Mouse (Mus musculus) heart, embryonic 10.5 days (tissue): ENCODE data around the gene Pax7. TPM values are rescaled to one million over a fixed set of nuclear protein-coding genes. Genes with fewer than 3 reads are reported as not detected.

ENCODE experiments used
- DNase-seq: peaks from one replicate; pipeline ENCODE4 v3.0.0-alpha.2; 2017; ENCODE audit warnings: low spot score
- H3K27ac ChIP-seq: fragments of 300-500 bp; sonication (generic); 2 replicates; pipeline ENCODE4 v1.5.1; 2016; ENCODE audit warnings: mild to moderate bottlenecking
- H3K27me3 ChIP-seq: fragments of 300-500 bp; sonication (generic); 2 replicates; pipeline ENCODE4 v1.6.1; 2016; ENCODE audit warnings: mild to moderate bottlenecking; ENCODE audit not compliant: poor library complexity, insufficient read depth, severe bottlenecking
- H3K36me3 ChIP-seq: fragments of 300-500 bp; sonication (generic); 2 replicates; pipeline ENCODE4 v1.6.1; 2016; ENCODE audit warnings: mild to moderate bottlenecking, moderate library complexity
- H3K4me1 ChIP-seq: fragments of 300-500 bp; sonication (generic); 2 replicates; pipeline ENCODE4 v1.6.1; 2016; ENCODE audit warnings: mild to moderate bottlenecking
- H3K4me3 ChIP-seq: fragments of 300-500 bp; sonication (generic); 2 replicates; pipeline ENCODE4 v1.5.1; 2016; ENCODE audit warnings: mild to moderate bottlenecking, moderate library complexity
- H3K9me3 ChIP-seq: fragments of 300-500 bp; sonication (generic); 2 replicates; pipeline ENCODE4 v1.6.1; 2016; ENCODE audit warnings: mild to moderate bottlenecking, moderate library complexity
- WGBS: fragments of 180-500 bp; shearing (Covaris S2); methylation state at CpG from one replicate; pipeline ENCODE4 v1.1.7; 2016; 5-methylcytosine and 5-hydroxymethylcytosine counted together
- polyA plus RNA-seq: library from polyadenylated mRNA; unstranded; fragments of >200 nt; fragmentation: Nextera tagmentation; extraction: Ambion mirVana; gene quantifications from 2 replicates; pipeline ENCODE4 v1.2.1, GENCODE M21; 2016

Gene Pax7
- polyA plus RNA-seq, 1 experiment from 2014 or later: 0.03 TPM

DNA sequence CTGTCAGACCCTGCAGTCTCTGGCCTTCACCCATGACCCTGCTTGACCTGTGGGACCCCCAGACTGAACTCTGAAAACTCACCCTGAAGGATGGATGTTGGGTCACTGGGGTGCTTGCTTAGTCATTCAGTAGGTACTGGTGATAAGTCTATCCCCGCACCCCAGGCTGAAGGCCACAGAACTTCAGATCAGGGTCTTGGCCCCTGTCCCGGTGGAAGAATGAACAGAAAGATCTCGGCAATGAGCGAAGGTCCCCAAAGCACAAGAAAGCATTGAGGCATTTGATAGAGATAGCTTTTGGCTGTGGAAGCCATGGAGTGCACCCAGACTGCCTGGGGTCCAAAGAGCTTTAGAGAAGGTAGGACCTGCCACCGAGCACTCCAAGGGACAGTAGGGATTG is 82.4 kb downstream of the Pax7 start:
- 82% methylated on average over 5 of the region's 5 CpGs for WGBS
- no peaks in the 10 kb centered on the region for H3K9me3 ChIP-seq
- H3K4me1 ChIP-seq: peaks cover 18% of the 10 kb centered on the region; the same call in 1 of the 2 replicates
- no peak overlapping the region for H3K27ac ChIP-seq
- H3K27me3 ChIP-seq: peaks cover 73% of the 10 kb centered on the region
- H3K4me3 ChIP-seq: no peak overlapping the region
- no peak for DNase-seq
- H3K36me3 ChIP-seq: no peaks in the 10 kb centered on the region

DNA sequence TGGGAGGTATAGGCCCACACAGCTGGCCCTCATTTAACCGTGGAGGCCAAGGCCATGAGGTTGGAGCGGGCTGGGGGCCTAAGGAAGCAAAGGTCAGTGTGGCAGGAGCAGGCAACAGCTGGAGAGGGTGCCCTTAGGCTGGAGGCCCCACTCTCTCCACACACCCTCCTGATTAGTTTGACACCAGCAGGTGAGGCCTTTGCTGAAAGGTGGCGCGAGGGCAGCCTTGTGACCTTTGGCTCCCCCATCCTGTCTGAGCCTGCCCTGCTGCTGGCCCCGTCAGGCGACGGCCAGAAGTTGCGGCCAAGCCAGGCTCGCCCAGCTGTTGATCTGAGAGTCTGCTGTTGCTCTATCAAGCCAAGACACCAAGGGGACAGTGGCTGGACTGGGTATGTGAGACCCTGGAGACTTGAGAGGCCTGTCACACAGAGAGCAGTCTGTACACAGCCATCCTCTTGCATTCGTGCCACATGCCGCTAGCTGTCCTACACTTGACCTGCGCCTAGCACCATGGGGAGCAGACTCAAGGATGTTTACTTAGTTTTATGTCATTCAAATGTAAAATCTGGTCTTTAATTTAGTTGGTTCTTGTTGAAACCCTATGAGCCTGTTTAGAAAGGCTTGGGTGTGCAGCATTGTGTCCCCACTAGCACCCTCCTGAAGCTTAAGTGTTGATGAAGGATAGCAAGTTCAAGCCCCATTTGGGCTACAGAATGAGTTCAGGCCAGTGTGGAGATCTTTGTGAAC is 86.0 kb downstream of the Pax7 start:
- Histone ChIP-seq H3K9me3 (no peaks in the 10 kb centered on the region), H3K27me3 (peaks cover 65% of the 10 kb centered on the region), H3K27ac (no peak overlapping the region), H3K4me3 (no peak overlapping the region), H3K36me3 (no peaks in the 10 kb centered on the region), H3K4me1 (peaks cover 17% of the 10 kb centered on the region; the same call in 1 of the 2 replicates)
- DNase-seq: no peak
- 44% methylated on average over 12 of the region's 12 CpGs for WGBS

DNA sequence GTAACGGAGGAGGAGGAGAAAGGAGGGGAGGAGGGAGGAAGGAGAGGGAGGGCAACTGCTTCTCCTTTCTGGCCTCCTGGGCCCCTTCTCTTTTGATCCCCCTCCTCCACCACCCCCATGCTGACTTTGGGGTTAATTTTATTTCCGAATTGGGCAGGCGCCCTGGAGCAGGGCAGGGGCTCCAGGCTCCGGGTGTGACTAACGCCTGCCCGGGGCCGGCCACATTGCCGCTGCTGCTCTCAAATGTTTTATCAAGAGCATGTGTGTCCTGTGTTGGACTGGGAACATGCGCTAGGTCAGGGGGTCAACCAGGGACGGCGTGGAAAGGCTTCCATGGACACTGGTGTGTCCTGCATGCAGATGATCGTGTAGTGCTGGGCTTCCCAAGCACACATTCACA is 87.2 kb downstream of the Pax7 start:
- H3K36me3 ChIP-seq: no peaks in the 10 kb centered on the region
- no peak for DNase-seq
- WGBS: 51% methylated on average over 12 of the region's 12 CpGs

DNA sequence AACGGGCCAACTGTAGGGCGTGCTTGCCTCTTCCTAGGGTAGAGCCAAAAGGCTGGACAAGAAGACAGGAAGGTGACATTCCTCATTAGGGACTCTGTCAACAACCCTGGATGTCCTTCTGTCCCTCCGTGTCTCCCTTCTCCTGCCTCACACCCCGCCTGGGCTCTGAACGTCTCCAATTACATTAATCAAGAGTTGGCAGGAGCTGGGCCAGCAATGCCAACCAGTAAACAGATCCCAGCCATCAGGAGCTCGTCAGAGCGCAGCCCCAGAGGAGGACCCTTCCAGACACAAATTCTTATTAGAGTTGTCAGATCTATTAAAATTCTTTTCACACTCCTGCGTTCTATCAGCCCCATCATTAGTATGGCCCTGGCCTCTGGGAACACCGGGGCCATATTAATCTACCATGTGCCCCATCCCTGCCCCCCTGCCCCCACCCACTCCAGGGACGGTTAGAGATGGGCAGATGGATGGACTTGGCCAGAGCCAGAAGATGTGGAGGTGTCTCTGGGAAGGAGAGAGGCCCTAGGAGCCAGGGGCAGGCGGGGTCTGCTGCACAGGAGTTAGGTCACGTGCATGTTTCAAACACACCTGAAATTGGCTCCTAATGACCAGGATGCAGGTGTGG is 88.4 kb downstream of the Pax7 start:
- WGBS: 66% methylated on average over 12 of the region's 12 CpGs
- H3K4me1 ChIP-seq: peaks cover 17% of the 10 kb centered on the region; the same call in 1 of the 2 replicates
- H3K36me3 ChIP-seq: no peaks in the 10 kb centered on the region
- H3K27ac ChIP-seq: no peak overlapping the region
- no peak overlapping the region for H3K4me3 ChIP-seq
- peaks cover 59% of the 10 kb centered on the region for H3K27me3 ChIP-seq
- H3K9me3 ChIP-seq: no peaks in the 10 kb centered on the region
- no peak for DNase-seq

More for the DNA sequence above, 87.2 kb downstream of the Pax7 start:
- Histone ChIP-seq H3K4me1 (peaks cover 17% of the 10 kb centered on the region; the same call in 1 of the 2 replicates), H3K9me3 (no peaks in the 10 kb centered on the region), H3K27me3 (peaks cover 53% of the 10 kb centered on the region), H3K4me3 (no peak overlapping the region), H3K27ac (no peak overlapping the region)

DNA sequence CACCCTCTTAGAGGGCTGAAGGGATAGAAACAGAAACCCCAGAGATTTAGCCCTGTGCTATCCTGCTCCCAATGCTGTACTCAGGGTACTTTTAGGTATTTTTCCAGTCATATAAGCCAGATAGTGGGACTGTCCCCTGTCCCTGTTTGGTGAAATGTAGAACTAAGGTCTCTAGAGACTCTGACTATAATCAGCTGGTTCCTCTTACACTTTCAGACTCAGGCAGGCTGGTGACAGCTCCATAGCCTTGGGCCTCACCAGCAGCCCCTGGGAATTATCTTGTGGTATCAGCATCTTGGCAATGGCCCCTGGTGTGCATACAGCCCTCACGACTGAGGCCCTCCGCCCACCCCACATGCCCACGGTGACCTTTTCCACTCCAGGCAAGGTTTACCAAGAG is 89.7 kb downstream of the Pax7 start:
- DNase-seq: no peak
- Histone ChIP-seq H3K9me3 (no peaks in the 10 kb centered on the region), H3K27me3 (peaks cover 62% of the 10 kb centered on the region), H3K4me1 (peaks cover 17% of the 10 kb centered on the region; the same call in 1 of the 2 replicates), H3K27ac (no peak overlapping the region), H3K36me3 (no peaks in the 10 kb centered on the region), H3K4me3 (no peak overlapping the region)
- WGBS: 55% methylated on average over 3 of the region's 3 CpGs

DNA sequence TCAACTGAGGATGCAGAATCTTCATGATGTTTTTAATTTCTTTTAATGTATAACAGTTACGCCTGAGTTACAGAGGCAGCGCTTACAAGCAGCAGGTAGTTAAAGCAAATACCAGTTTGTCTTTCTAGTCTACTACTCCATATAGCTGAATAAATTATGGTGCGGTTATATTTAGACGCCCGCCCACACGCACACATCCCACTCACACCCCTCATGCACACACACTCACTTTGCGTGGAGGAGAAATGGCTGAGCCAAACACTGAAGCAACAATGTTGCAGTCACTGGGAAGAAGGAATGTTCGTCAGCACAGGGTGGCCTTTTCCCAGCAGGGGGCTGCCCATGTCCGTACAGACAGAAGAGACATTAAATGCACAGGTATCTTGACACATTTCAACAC is 96.3 kb downstream of the Pax7 start:
- 86% methylated on average over 9 of the region's 9 CpGs for WGBS
- no peaks in the 10 kb centered on the region for H3K9me3 ChIP-seq
- no peak for DNase-seq
- H3K4me3 ChIP-seq: no peak overlapping the region
- peaks cover 38% of the 10 kb centered on the region for H3K27me3 ChIP-seq
- H3K4me1 ChIP-seq: no peaks in the 10 kb centered on the region
- no peaks in the 10 kb centered on the region for H3K36me3 ChIP-seq
- H3K27ac ChIP-seq: no peak overlapping the region

DNA sequence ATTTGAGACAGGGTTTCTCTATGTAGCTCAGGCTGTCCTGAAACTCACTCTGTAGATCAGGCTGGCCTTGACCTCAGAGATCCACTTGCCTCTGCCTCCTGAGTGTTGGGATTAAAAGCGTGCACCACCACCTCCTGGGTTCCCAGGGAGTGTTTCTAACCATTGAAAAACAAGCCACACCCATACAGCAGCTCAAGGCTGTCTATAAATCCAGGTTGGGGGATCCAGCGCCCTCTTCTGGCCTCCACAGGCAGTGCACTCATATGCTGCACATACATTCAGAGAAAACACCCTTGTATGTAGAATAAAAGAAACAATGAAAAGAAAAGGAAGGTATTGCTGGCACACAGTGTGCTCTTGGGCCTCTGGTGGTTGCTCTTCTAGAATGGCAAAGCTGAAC is 106.2 kb downstream of the Pax7 start:
- WGBS: 56% methylated on average over 2 of the region's 2 CpGs
- peaks cover 10% of the 10 kb centered on the region for H3K4me1 ChIP-seq
- peaks cover 21% of the 10 kb centered on the region for H3K27me3 ChIP-seq
- no peak overlapping the region for H3K27ac ChIP-seq
- no peak for DNase-seq
- peaks cover 3% of the 10 kb centered on the region; the same call in 1 of the 2 replicates for H3K9me3 ChIP-seq
- no peak overlapping the region for H3K4me3 ChIP-seq
- H3K36me3 ChIP-seq: no peaks in the 10 kb centered on the region

DNA sequence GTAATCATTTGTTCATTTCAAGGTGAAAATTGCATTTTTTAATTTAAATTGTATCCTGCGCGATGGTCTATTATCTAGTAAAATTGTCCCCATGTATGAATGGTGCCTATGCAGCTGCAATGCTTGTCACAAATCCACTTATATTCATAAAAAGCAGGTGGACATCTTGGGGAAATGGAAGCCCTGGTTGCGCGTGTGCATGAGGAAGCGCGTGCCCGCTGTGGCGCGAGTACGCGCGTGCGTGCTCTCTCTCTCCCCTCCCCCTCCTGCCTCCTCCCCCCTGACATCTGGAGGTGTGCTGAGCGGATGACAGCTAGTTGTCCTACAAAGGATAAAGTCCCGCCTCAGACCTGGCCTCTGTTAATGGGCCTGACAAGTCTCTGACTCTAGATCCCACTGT is 107.9 kb downstream of the Pax7 start:
- peaks cover 3% of the 10 kb centered on the region; the same call in 1 of the 2 replicates for H3K9me3 ChIP-seq
- no peak overlapping the region for H3K27ac ChIP-seq
- H3K4me1 ChIP-seq: peaks cover 10% of the 10 kb centered on the region
- no peaks in the 10 kb centered on the region for H3K36me3 ChIP-seq
- peaks cover 22% of the 10 kb centered on the region for H3K27me3 ChIP-seq
- no peak for DNase-seq
- no peak overlapping the region for H3K4me3 ChIP-seq
- 46% methylated on average over 15 of the region's 15 CpGs for WGBS

DNA sequence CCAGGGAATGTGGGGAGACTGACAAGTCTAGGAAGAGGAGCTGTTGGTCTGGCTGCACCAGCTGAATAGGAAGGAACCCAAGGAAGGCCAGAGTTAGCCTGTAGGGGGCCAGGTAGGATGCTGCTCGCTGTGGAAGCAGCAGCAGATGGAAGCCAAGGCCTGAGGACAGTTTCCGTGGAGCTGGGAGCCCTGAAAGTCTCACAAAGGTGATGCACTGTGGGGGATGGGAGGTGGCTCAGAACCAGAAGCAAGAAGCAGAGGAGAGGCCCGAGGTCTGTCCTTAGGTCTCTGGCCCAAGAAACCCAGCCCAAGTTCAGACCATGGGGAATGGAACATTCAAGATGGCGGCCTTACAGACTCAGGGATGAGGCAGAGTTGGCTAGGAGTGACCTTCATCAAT is 109.0 kb downstream of the Pax7 start:
- 59% methylated on average over 4 of the region's 4 CpGs for WGBS
- H3K36me3 ChIP-seq: no peaks in the 10 kb centered on the region
- peaks cover 10% of the 10 kb centered on the region for H3K4me1 ChIP-seq
- peak overlapping the region; percentile 44 for H3K4me3 ChIP-seq
- H3K9me3 ChIP-seq: peaks cover 3% of the 10 kb centered on the region; the same call in 1 of the 2 replicates
- 0 out of 2 replicates have a peak overlapping the region, but pooled peaks have one; percentile 22 for H3K27ac ChIP-seq
- H3K27me3 ChIP-seq: peaks cover 27% of the 10 kb centered on the region
- no peak for DNase-seq

DNA sequence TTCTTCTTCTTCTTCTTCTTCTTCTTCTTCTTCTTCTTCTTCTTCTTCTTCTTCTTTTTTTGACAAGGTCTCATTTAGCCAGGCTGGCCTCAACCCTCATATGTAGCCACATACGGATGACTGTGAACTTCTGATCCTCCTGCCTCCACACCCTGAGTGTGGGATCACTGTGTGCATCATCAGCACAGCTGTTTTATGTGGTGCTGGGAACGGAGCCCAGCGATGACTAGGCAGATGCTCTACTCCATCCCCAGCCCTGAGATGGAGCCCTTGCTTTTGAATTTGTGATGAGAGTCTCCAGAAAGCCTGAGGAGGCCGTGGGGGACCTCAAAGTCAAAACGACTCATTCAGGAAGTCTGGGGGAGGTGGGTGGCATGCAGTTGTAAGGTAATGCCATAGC is 114.3 kb downstream of the Pax7 start:
- no peaks in the 10 kb centered on the region for H3K9me3 ChIP-seq
- no peaks in the 10 kb centered on the region for H3K36me3 ChIP-seq
- 74% methylated on average over 5 of the region's 5 CpGs for WGBS
- DNase-seq: no peak
- H3K4me1 ChIP-seq: peaks cover 6% of the 10 kb centered on the region; the same call in 1 of the 2 replicates
- peaks cover 55% of the 10 kb centered on the region for H3K27me3 ChIP-seq
- H3K4me3 ChIP-seq: no peak overlapping the region
- no peak overlapping the region for H3K27ac ChIP-seq

DNA sequence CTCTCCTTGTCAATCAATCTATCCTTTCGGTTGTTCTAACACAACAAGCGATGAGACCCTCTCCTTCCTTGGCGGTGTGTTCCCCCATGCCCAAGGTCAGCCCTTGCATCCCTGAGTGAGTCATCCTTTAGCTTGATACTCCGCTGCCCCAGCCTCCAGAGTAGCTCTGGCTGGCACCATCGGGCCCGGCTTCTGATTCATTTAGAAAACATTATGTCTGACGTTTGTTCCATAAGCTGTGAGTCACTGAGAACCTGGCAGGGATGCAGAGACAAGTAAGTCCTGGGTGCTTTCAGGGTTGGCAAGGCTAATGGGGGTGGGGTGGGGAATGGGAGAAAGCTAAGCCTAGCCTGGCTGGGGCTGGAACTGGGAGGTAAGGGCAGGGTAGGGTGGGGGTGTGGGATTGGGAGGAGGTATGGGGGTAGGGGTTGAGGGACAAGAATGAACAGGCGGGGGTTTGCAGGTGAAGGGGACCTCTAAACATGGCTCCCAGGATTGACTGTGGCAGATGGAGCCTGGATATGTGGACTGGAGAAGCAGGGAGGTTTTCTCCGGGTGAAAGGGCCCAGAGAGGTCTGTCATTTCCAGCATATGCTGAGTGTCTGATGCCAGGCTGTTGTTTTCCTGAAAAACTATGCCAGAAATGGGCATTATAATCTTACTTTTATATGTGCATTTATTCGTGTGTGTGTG is 116.7 kb downstream of the Pax7 start:
- Histone ChIP-seq H3K27me3 (peaks cover 67% of the 10 kb centered on the region), H3K9me3 (no peaks in the 10 kb centered on the region), H3K4me1 (peaks cover 6% of the 10 kb centered on the region; the same call in 1 of the 2 replicates), H3K36me3 (no peaks in the 10 kb centered on the region), H3K4me3 (no peak overlapping the region), H3K27ac (no peak overlapping the region)
- 78% methylated on average over 10 of the region's 10 CpGs for WGBS
- DNase-seq: no peak

DNA sequence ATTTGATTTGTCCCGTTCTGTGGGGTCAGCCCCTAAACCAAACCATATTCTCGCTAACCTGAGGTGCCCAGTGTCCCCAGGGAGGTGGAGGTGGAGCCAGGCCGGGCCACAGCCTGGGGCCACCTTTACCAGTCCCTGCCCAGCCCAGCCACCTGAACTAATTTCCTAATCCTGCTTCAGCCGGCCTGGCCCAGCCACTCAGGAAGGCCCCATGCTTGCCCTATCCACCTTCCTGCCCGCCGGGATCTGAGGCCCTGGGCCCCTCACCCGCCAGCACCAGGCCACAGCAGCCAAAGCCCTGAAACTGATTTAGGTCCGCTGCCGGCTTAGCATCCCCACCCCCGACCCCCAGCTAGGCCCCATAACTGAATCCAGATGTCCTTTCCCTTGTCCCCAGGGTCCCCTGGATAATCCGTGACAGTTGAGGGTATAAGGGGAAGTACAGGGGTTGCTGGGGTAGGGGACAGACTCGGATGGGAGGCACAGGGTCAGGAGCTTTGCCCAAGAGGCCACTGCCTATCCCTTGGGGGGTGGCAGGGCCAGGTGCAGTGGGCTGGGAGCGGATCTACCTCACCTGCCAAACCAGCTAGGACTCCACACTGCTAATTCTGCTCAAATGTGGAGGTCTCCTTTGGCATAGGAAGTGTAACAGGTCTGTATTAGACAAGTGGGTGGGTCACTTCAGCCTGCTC is 117.9 kb downstream of the Pax7 start:
- Histone ChIP-seq H3K27ac (no peak overlapping the region), H3K4me3 (no peak overlapping the region)
- no peak for DNase-seq

More for the DNA sequence above, 117.9 kb downstream of the Pax7 start:
- Histone ChIP-seq H3K4me1 (peaks cover 6% of the 10 kb centered on the region; the same call in 1 of the 2 replicates), H3K27me3 (peaks cover 76% of the 10 kb centered on the region), H3K36me3 (no peaks in the 10 kb centered on the region), H3K9me3 (no peaks in the 10 kb centered on the region)
- WGBS: 24% methylated on average over 13 of the region's 13 CpGs
